In genomic region chr5:111284420-111285175, GRCm38 (mm10) we compare ENCODE assay signal across 14 mouse cellular contexts.
"Had no signal": no experiment of that assay in that cellular context is flagged by ENCODE, and none has a peak within 500 bp of the region (broad histone marks: within the 10 kb centered on the region; RNA-seq: fewer than 3 reads in every experiment).

No protein-coding gene starts in this region.

- DNase-seq: left cerebral cortex, postnatal 4 days; liver, postnatal 0 days; lung, embryonic 14.5 days; thymus, postnatal 25 days had no signal

- H3K4me2 ChIP-seq: limb, embryonic 12.5 days; limb, embryonic 15.5 days; liver, embryonic 11.5 days; lung, embryonic 14.5 days; midbrain, embryonic 13.5 days had no signal

- H3K9me3 ChIP-seq: limb, embryonic 12.5 days; limb, embryonic 15.5 days; midbrain, embryonic 13.5 days had no signal

- H3K9ac ChIP-seq: limb, embryonic 12.5 days; limb, embryonic 15.5 days; liver, embryonic 14.5 days; liver, postnatal 0 days; lung, embryonic 14.5 days; midbrain, embryonic 13.5 days had no signal

- H3K27ac ChIP-seq: limb, embryonic 12.5 days; limb, embryonic 15.5 days; liver, embryonic 14.5 days; macrophage; midbrain, embryonic 13.5 days had no signal

- H3K4me1 ChIP-seq: limb, embryonic 12.5 days; midbrain, embryonic 13.5 days had no signal

- ATAC-seq: inflammation-experienced regulatory T-cells, adult 6 months; intestine, postnatal 0 days; liver, postnatal 0 days; lung, postnatal 0 days; midbrain, embryonic 13.5 days; midbrain, embryonic 16.5 days had no signal

- H3K4me3 ChIP-seq: limb, embryonic 12.5 days; limb, embryonic 15.5 days; midbrain, embryonic 13.5 days had no signal

- H3K27me3 ChIP-seq: limb, embryonic 12.5 days; limb, embryonic 15.5 days; midbrain, embryonic 13.5 days had no signal
